Comparison of ENCODE assay signal across 20 mouse cellular contexts in genomic region chr4:118057076-118057475, GRCm38 (mm10).
A peak's percentile ranks its signal among the peaks of the same experiment; 100 is the strongest.
DNase-seq lines count a peak whose midpoint lies in the region; ATAC-seq and TF ChIP-seq lines count a peak whose summit lies in the region.
"Had no signal": no experiment of that assay in that cellular context is flagged by ENCODE, and none has a peak within 500 bp of the region (broad histone marks: within the 10 kb centered on the region; RNA-seq: fewer than 3 reads in every experiment).

No protein-coding gene starts in this region.

- H3K4me3 ChIP-seq in heart, embryonic 15.5 days, result no peak overlapping the region
- H3K4me3 ChIP-seq in lung, postnatal 0 days (ENCODE audit: low read depth, low read length), result no peak overlapping the region
- no peak overlapping the region for H3K4me3 ChIP-seq in limb, embryonic 12.5 days (replicated peaks)
- H3K4me3 ChIP-seq: hindbrain, embryonic 13.5 days had no signal

- H3K4me2 ChIP-seq in heart, embryonic 15.5 days, result no peak overlapping the region
- no peak overlapping the region for H3K4me2 ChIP-seq in lung, postnatal 0 days (replicated peaks; ENCODE audit: low read depth, low read length)
- no peak overlapping the region for H3K4me2 ChIP-seq in limb, embryonic 12.5 days
- H3K4me2 ChIP-seq: heart, embryonic 11.5 days; hindbrain, embryonic 13.5 days; midbrain, embryonic 11.5 days had no signal

- no peak for DNase-seq in heart, adult 18-20 months
- DNase-seq in lung, postnatal 0 days (ENCODE audit: low spot score), result no peak
- DNase-seq in lung, postnatal 4 days, result no peak
- DNase-seq in thymus, postnatal 4 days, result no peak
- no peak for DNase-seq in B cell, adult 2 months
- DNase-seq: adrenal gland, adult 2 months; cerebellum, adult 11 months; cerebellum, adult 9-11 months; gastrocnemius, postnatal 36 days; heart, postnatal 36 days; kidney, adult 9 months; kidney, postnatal 36 days; layer of hippocampus, postnatal 36 days; thymus, postnatal 14 days had no signal

- no peaks in the 10 kb centered on the region for H3K9me3 ChIP-seq in heart, embryonic 15.5 days (replicated peaks)
- H3K9me3 ChIP-seq in lung, postnatal 0 days (ENCODE audit: low read length), result no peaks in the 10 kb centered on the region
- H3K9me3 ChIP-seq in limb, embryonic 12.5 days, result no peaks in the 10 kb centered on the region
- H3K9me3 ChIP-seq: hindbrain, embryonic 13.5 days had no signal

- H3K36me3 ChIP-seq in heart, embryonic 15.5 days, result no peaks in the 10 kb centered on the region
- H3K36me3 ChIP-seq in lung, postnatal 0 days (ENCODE audit: insufficient read depth, low read length), result no peaks in the 10 kb centered on the region
- no peaks in the 10 kb centered on the region; the same call in 1 of the 2 replicates for H3K36me3 ChIP-seq in limb, embryonic 12.5 days
- H3K36me3 ChIP-seq: hindbrain, embryonic 13.5 days had no signal

- ATAC-seq in heart, embryonic 15.5 days (replicated peaks; ENCODE audit: insufficient number of reproducible peaks, insufficient read depth, low FRiP score, low read depth), result no peak
- ATAC-seq in lung, postnatal 0 days, result no peak
- 0 out of 2 replicates have a peak, but pooled peaks have one; percentile 38 for ATAC-seq in limb, embryonic 12.5 days (ENCODE audit: insufficient number of reproducible peaks, insufficient read depth, low FRiP score, low TSS enrichment, low read depth)
- ATAC-seq: forebrain, embryonic 16.5 days had no signal

- peaks cover 26% of the 10 kb centered on the region for H3K4me1 ChIP-seq in heart, embryonic 15.5 days (replicated peaks)
- H3K4me1 ChIP-seq in lung, postnatal 0 days (ENCODE audit: insufficient read depth, low read depth, low read length), result peaks cover 8% of the 10 kb centered on the region; the same call in 1 of the 2 replicates
- H3K4me1 ChIP-seq in limb, embryonic 12.5 days (replicated peaks), result peaks cover 73% of the 10 kb centered on the region

- no peak overlapping the region for H3K9ac ChIP-seq in heart, embryonic 15.5 days
- H3K9ac ChIP-seq in lung, postnatal 0 days (replicated peaks; ENCODE audit: low read depth), result no peak overlapping the region
- no peak overlapping the region for H3K9ac ChIP-seq in limb, embryonic 12.5 days (replicated peaks)
- H3K9ac ChIP-seq: hindbrain, embryonic 13.5 days had no signal

- no peak for TF ChIP-seq EP300 in lung, postnatal 0 days (IDR thresholded peaks at IDR 0.05)

- H3K27me3 ChIP-seq in heart, embryonic 15.5 days, result no peaks in the 10 kb centered on the region
- H3K27me3 ChIP-seq in lung, postnatal 0 days (replicated peaks; ENCODE audit: insufficient read depth, low read length), result no peaks in the 10 kb centered on the region
- no peaks in the 10 kb centered on the region for H3K27me3 ChIP-seq in limb, embryonic 12.5 days
- H3K27me3 ChIP-seq: hindbrain, embryonic 13.5 days had no signal

- H3K27ac ChIP-seq in heart, embryonic 15.5 days, result peak overlapping the region; percentile 44; the same call in 1 of the 2 replicates
- peak overlapping the region; percentile 68; the same call in 1 of the 2 replicates for H3K27ac ChIP-seq in lung, postnatal 0 days (ENCODE audit: low read length)
- H3K27ac ChIP-seq in limb, embryonic 12.5 days, result peak overlapping the region; percentile 97
- H3K27ac ChIP-seq: hindbrain, embryonic 13.5 days had no signal

- 57% methylated on average over 2 of the region's 2 CpGs for WGBS in heart, embryonic 15.5 days
- 60% methylated on average over 2 of the region's 2 CpGs for WGBS in lung, postnatal 0 days
- WGBS in limb, embryonic 12.5 days, result 29% methylated on average over 2 of the region's 2 CpGs

- no peak for TF ChIP-seq CTCF in lung, postnatal 0 days (IDR thresholded peaks at IDR 0.05)

Comparison
In these comparisons a context has a peak if more than half of its experiments do, and no peak if none do; other contexts are left out.
1. H3K27ac ChIP-seq: peak in every context shown above with its lines; median percentile 97 in limb, embryonic 12.5 days; 68 in lung, postnatal 0 days; 44 in heart, embryonic 15.5 days.